Mouse (Mus musculus): ENCODE data around the gene Tspan18. TPM values are rescaled to one million over a fixed set of nuclear protein-coding genes. Genes with fewer than 3 reads are reported as not detected.

The Tspan18 gene
- 16.4 and 16.9 TPM in 2 replicates for polyA plus RNA-seq (2016; fragmentation: Nextera tagmentation; extraction: Ambion mirVana)

GRCm38 (mm10) chr2:93333817-93334731 is at the start of gene Tspan18:
Tspan18 (minus strand) TSS chr2:93334505.
- under 1% methylated on average over 95 of the region's 95 CpGs for WGBS
- Histone ChIP-seq H3K9ac (replicated peaks) (peak within 1 kb of the TSS; percentile 75), H3K9me3 (no peaks in the 10 kb centered on the region), H3K4me2 (peak within 1 kb of the TSS; percentile 99), H3K36me3 (no peaks in the 10 kb centered on the region), H3K4me3 (replicated peaks) (peak within 1 kb of the TSS; percentile 67), H3K27ac (peak within 1 kb of the TSS; percentile 66), H3K4me1 (replicated peaks) (peaks cover 29% of the 10 kb centered on the region), H3K27me3 (peaks cover 17% of the 10 kb centered on the region)
- peak; percentile 53; the same call in 1 of the 2 replicates for ATAC-seq (ENCODE audit: insufficient number of reproducible peaks, insufficient read depth, low FRiP score, low TSS enrichment, low read depth)

- Histone ChIP-seq H3K27ac (no peak overlapping the region), H3K9me3 (no peaks in the 10 kb centered on the region), H3K36me3 (no peaks in the 10 kb centered on the region), H3K4me2 (no peak overlapping the region), H3K4me1 (replicated peaks) (peaks cover 21% of the 10 kb centered on the region), H3K4me3 (replicated peaks) (no peak overlapping the region), H3K27me3 (peaks cover 10% of the 10 kb centered on the region; the same call in 1 of the 2 replicates), H3K9ac (replicated peaks) (no peak overlapping the region)
- 83% methylated on average over 5 of the region's 5 CpGs for WGBS
- no peak for ATAC-seq (ENCODE audit: insufficient number of reproducible peaks, insufficient read depth, low FRiP score, low TSS enrichment, low read depth)
These were observed 49.5 kb upstream of the Tspan18 start for GRCm38 (mm10) chr2:93383831-93384230.

GRCm38 (mm10) chr2:93380680-93381089 is 46.4 kb upstream of the Tspan18 start:
- 14% methylated on average over 2 of the region's 2 CpGs for WGBS
- peaks cover 8% of the 10 kb centered on the region; the same call in 1 of the 2 replicates for H3K27me3 ChIP-seq
- no peaks in the 10 kb centered on the region for H3K36me3 ChIP-seq
- peaks cover 4% of the 10 kb centered on the region; the same call in 1 of the 2 replicates for H3K9me3 ChIP-seq
- no peak overlapping the region for H3K4me2 ChIP-seq
- peaks cover 32% of the 10 kb centered on the region for H3K4me1 ChIP-seq (replicated peaks)
- ATAC-seq (ENCODE audit: insufficient number of reproducible peaks, insufficient read depth, low FRiP score, low TSS enrichment, low read depth), result no peak
- H3K9ac ChIP-seq (replicated peaks), result no peak overlapping the region
- H3K27ac ChIP-seq, result 0 out of 2 replicates have a peak overlapping the region, but pooled peaks have one; percentile 17
- no peak overlapping the region for H3K4me3 ChIP-seq (replicated peaks)

- Histone ChIP-seq H3K4me2 (no peak overlapping the region), H3K27ac (no peak overlapping the region), H3K36me3 (no peaks in the 10 kb centered on the region), H3K4me1 (replicated peaks) (peaks cover 33% of the 10 kb centered on the region), H3K4me3 (replicated peaks) (no peak overlapping the region), H3K9me3 (peaks cover 4% of the 10 kb centered on the region; the same call in 1 of the 2 replicates), H3K27me3 (0 out of 2 replicates have a peak, but pooled peaks cover 4% of the 10 kb centered on the region), H3K9ac (replicated peaks) (no peak overlapping the region)
- no peak for ATAC-seq (ENCODE audit: insufficient number of reproducible peaks, insufficient read depth, low FRiP score, low TSS enrichment, low read depth)
- 42% methylated on average over 15 of the region's 15 CpGs for WGBS
These were observed 43.5 kb upstream of the Tspan18 start for GRCm38 (mm10) chr2:93377797-93378196.

GRCm38 (mm10) chr2:93377157-93377556 is 42.9 kb upstream of the Tspan18 start:
- Histone ChIP-seq H3K27me3 (0 out of 2 replicates have a peak, but pooled peaks cover 4% of the 10 kb centered on the region), H3K4me3 (replicated peaks) (no peak overlapping the region), H3K4me1 (replicated peaks) (peaks cover 36% of the 10 kb centered on the region), H3K36me3 (no peaks in the 10 kb centered on the region), H3K27ac (no peak overlapping the region), H3K9ac (replicated peaks) (no peak overlapping the region), H3K9me3 (peaks cover 4% of the 10 kb centered on the region; the same call in 1 of the 2 replicates), H3K4me2 (no peak overlapping the region)
- ATAC-seq (ENCODE audit: insufficient number of reproducible peaks, insufficient read depth, low FRiP score, low TSS enrichment, low read depth), result no peak
- 94% methylated on average over 3 of the region's 3 CpGs for WGBS

GRCm38 (mm10) chr2:93372872-93373271 is 38.6 kb upstream of the Tspan18 start:
- no peak overlapping the region for H3K27ac ChIP-seq
- H3K36me3 ChIP-seq, result no peaks in the 10 kb centered on the region
- ATAC-seq (ENCODE audit: insufficient number of reproducible peaks, insufficient read depth, low FRiP score, low TSS enrichment, low read depth), result no peak
- no peak overlapping the region for H3K4me2 ChIP-seq
- H3K27me3 ChIP-seq, result no peaks in the 10 kb centered on the region
- H3K4me3 ChIP-seq (replicated peaks), result no peak overlapping the region
- H3K9me3 ChIP-seq, result peaks cover 4% of the 10 kb centered on the region; the same call in 1 of the 2 replicates
- WGBS, result 92% methylated on average over 10 of the region's 10 CpGs
- H3K4me1 ChIP-seq (replicated peaks), result peaks cover 29% of the 10 kb centered on the region
- H3K9ac ChIP-seq (replicated peaks), result no peak overlapping the region

GRCm38 (mm10) chr2:93372097-93372571 is 37.8 kb upstream of the Tspan18 start:
- no peak overlapping the region for H3K27ac ChIP-seq
- no peaks in the 10 kb centered on the region for H3K36me3 ChIP-seq
- H3K4me1 ChIP-seq (replicated peaks), result peaks cover 31% of the 10 kb centered on the region
- H3K9me3 ChIP-seq, result peaks cover 3% of the 10 kb centered on the region; the same call in 1 of the 2 replicates
- no peak for ATAC-seq (ENCODE audit: insufficient number of reproducible peaks, insufficient read depth, low FRiP score, low TSS enrichment, low read depth)
- no peak overlapping the region for H3K4me3 ChIP-seq (replicated peaks)
- H3K27me3 ChIP-seq, result 0 out of 2 replicates have a peak, but pooled peaks cover under 1% of the 10 kb centered on the region
- WGBS, result 15% methylated on average over 2 of the region's 6 CpGs
- H3K9ac ChIP-seq (replicated peaks), result no peak overlapping the region
- no peak overlapping the region for H3K4me2 ChIP-seq

- Histone ChIP-seq H3K36me3 (no peaks in the 10 kb centered on the region), H3K9me3 (no peaks in the 10 kb centered on the region), H3K27ac (peak overlapping the region; percentile 57; the same call in 1 of the 2 replicates), H3K4me1 (replicated peaks) (peaks cover 44% of the 10 kb centered on the region), H3K9ac (replicated peaks) (no peak overlapping the region), H3K4me2 (no peak overlapping the region), H3K4me3 (replicated peaks) (no peak overlapping the region), H3K27me3 (peaks cover 13% of the 10 kb centered on the region; the same call in 1 of the 2 replicates)
- WGBS, result 69% methylated on average over 8 of the region's 8 CpGs
- no peak for ATAC-seq (ENCODE audit: insufficient number of reproducible peaks, insufficient read depth, low FRiP score, low TSS enrichment, low read depth)
These were observed 34.6 kb upstream of the Tspan18 start for GRCm38 (mm10) chr2:93368954-93369353.

GRCm38 (mm10) chr2:93367962-93368361 is 33.7 kb upstream of the Tspan18 start:
- ATAC-seq (ENCODE audit: insufficient number of reproducible peaks, insufficient read depth, low FRiP score, low TSS enrichment, low read depth), result no peak
- Histone ChIP-seq H3K9ac (replicated peaks) (no peak overlapping the region), H3K27me3 (peaks cover 13% of the 10 kb centered on the region), H3K4me2 (no peak overlapping the region), H3K4me1 (replicated peaks) (peaks cover 44% of the 10 kb centered on the region), H3K9me3 (no peaks in the 10 kb centered on the region), H3K36me3 (no peaks in the 10 kb centered on the region), H3K27ac (peak overlapping the region; percentile 50; the same call in 1 of the 2 replicates), H3K4me3 (replicated peaks) (no peak overlapping the region)
- 15% methylated on average over 6 of the region's 6 CpGs for WGBS

GRCm38 (mm10) chr2:93365411-93365810 is 31.1 kb upstream of the Tspan18 start:
- Histone ChIP-seq H3K27ac (0 out of 2 replicates have a peak overlapping the region, but pooled peaks have one; percentile 4), H3K4me3 (replicated peaks) (no peak overlapping the region), H3K4me2 (no peak overlapping the region), H3K9ac (replicated peaks) (no peak overlapping the region), H3K36me3 (no peaks in the 10 kb centered on the region), H3K9me3 (no peaks in the 10 kb centered on the region), H3K27me3 (peaks cover 13% of the 10 kb centered on the region), H3K4me1 (replicated peaks) (peaks cover 37% of the 10 kb centered on the region)
- 61% methylated on average over 9 of the region's 9 CpGs for WGBS
- ATAC-seq (ENCODE audit: insufficient number of reproducible peaks, insufficient read depth, low FRiP score, low TSS enrichment, low read depth), result no peak

GRCm38 (mm10) chr2:93364951-93365350 is 30.6 kb upstream of the Tspan18 start:
- Histone ChIP-seq H3K9me3 (no peaks in the 10 kb centered on the region), H3K4me1 (replicated peaks) (peaks cover 42% of the 10 kb centered on the region), H3K27me3 (peaks cover 13% of the 10 kb centered on the region), H3K4me2 (no peak overlapping the region), H3K9ac (replicated peaks) (no peak overlapping the region), H3K36me3 (no peaks in the 10 kb centered on the region), H3K4me3 (replicated peaks) (no peak overlapping the region), H3K27ac (no peak overlapping the region)
- no peak for ATAC-seq (ENCODE audit: insufficient number of reproducible peaks, insufficient read depth, low FRiP score, low TSS enrichment, low read depth)
- 66% methylated on average over 2 of the region's 2 CpGs for WGBS

Measured in limb, embryonic 12.5 days (tissue).